11 mouse cellular contexts compared by ENCODE assay signal in genomic region chr5:133585181-133585580, GRCm38 (mm10).
DNase-seq lines count a peak whose midpoint lies in the region; ATAC-seq and TF ChIP-seq lines count a peak whose summit lies in the region.
"Had no signal": no experiment of that assay in that cellular context is flagged by ENCODE, and none has a peak within 500 bp of the region (broad histone marks: within the 10 kb centered on the region; RNA-seq: fewer than 3 reads in every experiment).

No protein-coding gene starts in this region.

- peak; percentile 51 for DNase-seq in adrenal gland, postnatal 25 days
- peak; percentile 26 for DNase-seq in forelimb bud, embryonic 11.5 days (ENCODE audit: low read depth, low spot score)
- peak; percentile 67 for DNase-seq in layer of hippocampus, adult 11-12 months (ENCODE audit: low spot score)
- peak; percentile 79 for DNase-seq in lung, embryonic 14.5 days

- H3K27me3 ChIP-seq in intestine, postnatal 0 days (replicated peaks; ENCODE audit: control insufficient read depth, insufficient read depth, low read length) = no peaks in the 10 kb centered on the region
- no peaks in the 10 kb centered on the region for H3K27me3 ChIP-seq in intestine, embryonic 15.5 days (replicated peaks)
- no peaks in the 10 kb centered on the region for H3K27me3 ChIP-seq in lung, embryonic 14.5 days (ENCODE audit: insufficient read depth, low read length)
- no peaks in the 10 kb centered on the region for H3K27me3 ChIP-seq in small intestine, adult 2 months (ENCODE audit: control insufficient read depth, insufficient read depth, low read length)
- H3K27me3 ChIP-seq: neural tube, embryonic 13.5 days; Patski had no signal

- H3K9ac ChIP-seq in intestine, postnatal 0 days (ENCODE audit: low read depth, low read length) = no peak overlapping the region
- H3K9ac ChIP-seq in intestine, embryonic 15.5 days = no peak overlapping the region
- no peak overlapping the region for H3K9ac ChIP-seq in lung, embryonic 14.5 days
- H3K9ac ChIP-seq: heart, embryonic 15.5 days; neural tube, embryonic 13.5 days had no signal

- H3K4me3 ChIP-seq in intestine, postnatal 0 days (ENCODE audit: low read depth, low read length) = no peak overlapping the region
- H3K4me3 ChIP-seq in intestine, embryonic 15.5 days (replicated peaks) = no peak overlapping the region
- H3K4me3 ChIP-seq in lung, embryonic 14.5 days (ENCODE audit: low read depth, low read length) = no peak overlapping the region
- no peak overlapping the region for H3K4me3 ChIP-seq in small intestine, adult 2 months (ENCODE audit: low read depth, low read length)
- H3K4me3 ChIP-seq: heart, embryonic 15.5 days; neural tube, embryonic 13.5 days had no signal

- no peak overlapping the region for H3K27ac ChIP-seq in intestine, postnatal 0 days (ENCODE audit: low read depth, low read length)
- no peak overlapping the region for H3K27ac ChIP-seq in intestine, embryonic 15.5 days
- no peak overlapping the region for H3K27ac ChIP-seq in lung, embryonic 14.5 days (ENCODE audit: low read depth)
- no peak overlapping the region for H3K27ac ChIP-seq in small intestine, adult 2 months (ENCODE audit: insufficient read depth, low read depth, low read length)
- H3K27ac ChIP-seq: heart, embryonic 15.5 days; neural tube, embryonic 13.5 days had no signal

- H3K4me2 ChIP-seq in intestine, postnatal 0 days (replicated peaks; ENCODE audit: low read depth) = no peak overlapping the region
- H3K4me2 ChIP-seq in intestine, embryonic 15.5 days (replicated peaks) = no peak overlapping the region
- H3K4me2 ChIP-seq in lung, embryonic 14.5 days = no peak overlapping the region
- H3K4me2 ChIP-seq: heart, embryonic 15.5 days; neural tube, embryonic 13.5 days had no signal

- H3K36me3 ChIP-seq in intestine, postnatal 0 days (ENCODE audit: control insufficient read depth, insufficient read depth) = no peaks in the 10 kb centered on the region
- H3K36me3 ChIP-seq in intestine, embryonic 15.5 days = no peaks in the 10 kb centered on the region
- no peaks in the 10 kb centered on the region for H3K36me3 ChIP-seq in lung, embryonic 14.5 days (ENCODE audit: insufficient read depth)
- H3K36me3 ChIP-seq in small intestine, adult 2 months (ENCODE audit: control insufficient read depth, insufficient read depth, low read length) = no peaks in the 10 kb centered on the region
- H3K36me3 ChIP-seq: heart, embryonic 15.5 days; neural tube, embryonic 13.5 days had no signal

- WGBS in intestine, postnatal 0 days = 23% methylated on average over 3 of the region's 3 CpGs
- 17% methylated on average over 3 of the region's 3 CpGs for WGBS in intestine, embryonic 15.5 days
- WGBS in lung, embryonic 14.5 days = 22% methylated on average over 3 of the region's 3 CpGs
- WGBS in small intestine, adult 2 months = 26% methylated on average over 3 of the region's 3 CpGs

- no peak for TF ChIP-seq POLR2A in small intestine, adult 2 months (IDR thresholded peaks at IDR 0.05; ENCODE audit: low read depth, low read length)

- ATAC-seq in intestine, postnatal 0 days = no peak
- no peak for ATAC-seq in intestine, embryonic 15.5 days
- ATAC-seq in lung, embryonic 14.5 days (ENCODE audit: insufficient read depth) = no peak
- no peak for ATAC-seq in monocyte, adult 5-6 weeks (replicated peaks; ENCODE audit: insufficient number of reproducible peaks, low FRiP score, low TSS enrichment, poor library complexity, severe bottlenecking)
- ATAC-seq: Patski had no signal

- H3K4me1 ChIP-seq in intestine, postnatal 0 days (replicated peaks; ENCODE audit: control insufficient read depth, insufficient read depth, low read length) = no peaks in the 10 kb centered on the region
- H3K4me1 ChIP-seq in intestine, embryonic 15.5 days (replicated peaks) = no peaks in the 10 kb centered on the region
- no peaks in the 10 kb centered on the region for H3K4me1 ChIP-seq in lung, embryonic 14.5 days (ENCODE audit: insufficient read depth)
- H3K4me1 ChIP-seq in small intestine, adult 2 months (ENCODE audit: control insufficient read depth, insufficient read depth, insufficient read length, low read length) = no peaks in the 10 kb centered on the region
- H3K4me1 ChIP-seq: heart, embryonic 15.5 days had no signal

- TF ChIP-seq CTCF in intestine, postnatal 0 days (IDR thresholded peaks at IDR 0.05; ENCODE audit: low read depth) = peak; percentile 79
- peak; percentile 72 for TF ChIP-seq CTCF in lung, embryonic 14.5 days (IDR thresholded peaks at IDR 0.05; ENCODE audit: low read depth)
- TF ChIP-seq CTCF in small intestine, adult 2 months (IDR thresholded peaks at IDR 0.05; ENCODE audit: extremely low read depth, insufficient read length, insufficient replicate concordance, low read depth, low read length) = peak; percentile 36; the same call in 1 of the 2 replicates

- H3K9me3 ChIP-seq in intestine, postnatal 0 days (ENCODE audit: control insufficient read depth) = no peaks in the 10 kb centered on the region
- no peaks in the 10 kb centered on the region for H3K9me3 ChIP-seq in intestine, embryonic 15.5 days
- H3K9me3 ChIP-seq in lung, embryonic 14.5 days (ENCODE audit: low read depth, low read length) = no peaks in the 10 kb centered on the region
- H3K9me3 ChIP-seq: heart, embryonic 15.5 days; neural tube, embryonic 13.5 days had no signal

Comparison
In these comparisons a context has a peak if more than half of its experiments do, and no peak if none do; other contexts are left out.
1. DNase-seq: peak in every context shown above with its lines; median percentile 79 in lung, embryonic 14.5 days; 67 in layer of hippocampus, adult 11-12 months; 51 in adrenal gland, postnatal 25 days; 26 in forelimb bud, embryonic 11.5 days.